Mouse (Mus musculus) heart, postnatal 36 days (tissue): ENCODE data around the gene Cnot11. TPM values are rescaled to one million over a fixed set of nuclear protein-coding genes. Genes with fewer than 3 reads are reported as not detected.
A peak's percentile ranks its signal among the peaks of the same experiment; 100 is the strongest.
"Not testable (repeated sequence)": the region's sequence is repeated elsewhere in the genome, so short reads cannot be mapped to it uniquely, and the experiment has no call there.

Experiments
- DNase-seq, 2 experiments: peaks; one replicate each; pipeline ENCODE4 v3.0.0; 2021 to 2022
- intact Hi-C: fragments of 180-260 bp; cut with DNase I; formaldehyde crosslinking; loops from one replicate; pipeline ENCODE4 v1.15.1; 2025
- total RNA-seq, 2 experiments: library from RNA; stranded (reverse); gene quantifications; 2 replicates each; pipeline ENCODE4 v1.2.3; 2021

Gene Cnot11
- total RNA-seq, 2 experiments from 2014 or later = 13.8 to 14.7 TPM

DNA sequence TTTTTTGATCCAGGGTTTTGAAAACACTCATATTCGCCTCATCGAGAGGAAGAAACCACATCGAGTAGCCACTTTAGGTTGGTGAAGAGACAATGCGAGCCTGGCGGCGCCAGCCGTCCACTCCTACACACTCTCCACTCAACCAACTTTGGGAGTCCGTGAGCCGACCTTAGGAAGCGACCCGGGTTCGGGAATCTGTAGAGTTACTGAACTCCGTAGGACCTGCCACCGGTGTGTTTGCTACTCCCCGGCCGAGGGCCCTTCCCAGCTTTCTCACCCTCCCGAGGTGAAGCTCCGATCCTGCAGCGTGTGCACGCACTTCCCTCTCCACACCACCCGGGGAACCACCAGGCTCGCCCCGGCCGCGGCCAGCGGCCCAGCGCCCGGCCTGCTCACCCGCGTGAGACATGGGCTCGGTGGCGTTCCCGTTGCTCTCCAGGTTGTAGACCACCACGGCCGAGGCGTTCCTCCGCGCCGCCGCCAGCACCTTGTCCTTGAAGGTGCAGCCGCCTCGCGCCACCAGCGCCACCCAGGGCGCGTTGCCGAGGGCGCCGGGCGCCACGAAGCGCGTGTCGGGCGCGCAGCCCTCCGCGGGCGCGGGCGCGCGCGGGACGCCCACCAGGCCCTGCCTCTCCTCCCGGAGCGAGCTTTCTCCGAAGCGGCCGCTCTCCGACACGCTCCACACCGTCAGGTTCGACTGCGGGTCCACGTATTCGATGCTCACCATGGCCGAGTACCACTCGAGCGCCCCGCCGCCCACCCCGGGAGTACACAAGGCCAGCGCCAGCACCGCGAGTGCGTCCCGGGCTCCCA is 41.8 kb downstream of the Cnot11 start:
- intact Hi-C loops = loop anchor here (5.0 kb wide), 1 partner anchor 39 kb away; no protein-coding TSS in a partner anchor

GRCm38 (mm10) chr1:39577253-39577705 is 42.5 kb downstream of the Cnot11 start, which contains the start of gene Rnf149:
Gene Rnf149, minus strand, starts transcription at chr1:39577405.
- intact Hi-C loops = loop anchor here (5.0 kb wide), 1 partner anchor 40 kb away; no protein-coding TSS in a partner anchor
- peak; percentile 98 to 99 for DNase-seq

More for the DNA sequence above, 41.8 kb downstream of the Cnot11 start:
- DNase-seq = peak; percentile 55 to 74

DNA sequence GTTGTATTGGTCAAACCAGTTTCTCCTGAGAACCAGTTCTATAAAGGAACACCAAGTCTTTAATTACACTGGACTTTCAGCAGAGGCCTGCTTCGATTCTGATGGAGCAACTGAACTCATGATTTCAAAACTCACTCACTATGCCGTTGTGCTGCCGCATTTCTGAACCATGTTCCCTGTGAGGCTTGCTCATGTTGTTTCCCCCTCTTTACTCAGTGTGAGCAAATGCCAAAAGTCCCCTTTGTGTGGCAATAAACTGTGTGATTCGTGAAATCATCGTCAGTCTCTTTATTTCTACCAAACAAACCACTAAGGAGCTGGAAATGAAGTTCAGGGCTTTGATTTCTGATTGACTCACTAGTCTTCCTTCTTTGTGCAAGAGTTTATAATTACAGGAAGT is 43.7 kb downstream of the Cnot11 start:
- no peak for DNase-seq
- intact Hi-C loops = loop anchor here (5.0 kb wide), 1 partner anchor 41 kb away; no protein-coding TSS in a partner anchor

DNA sequence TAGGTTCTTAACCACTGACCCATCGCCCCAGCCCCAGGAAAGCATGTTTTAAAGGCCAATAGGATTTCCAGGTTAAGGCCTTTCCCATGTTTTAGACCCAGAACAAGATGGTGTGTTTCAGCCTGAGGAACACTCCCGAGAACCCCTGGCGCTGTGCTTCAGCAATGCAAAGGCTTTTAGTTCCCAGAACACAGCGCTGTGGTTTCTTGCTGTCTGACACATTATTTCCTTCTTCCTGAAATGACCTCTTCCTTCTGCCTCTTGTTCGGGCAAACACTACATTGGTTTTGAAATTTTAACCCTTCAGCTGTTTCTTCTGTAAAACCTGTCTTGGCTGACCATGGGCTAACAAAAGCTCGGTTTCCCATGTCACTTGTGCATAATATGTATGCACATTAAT is 44.3 kb downstream of the Cnot11 start:
- DNase-seq = no peak
- intact Hi-C loops = loop anchor here (5.0 kb wide), 1 partner anchor 42 kb away; no protein-coding TSS in a partner anchor

- intact Hi-C loops = no loop called here
- DNase-seq = no peak
Observed at GRCm38 (mm10) chr1:39581215-39581614, 46.4 kb downstream of the Cnot11 start.

- intact Hi-C loops = no loop called here
- no peak for DNase-seq
Observed at GRCm38 (mm10) chr1:39583173-39583572, 48.4 kb downstream of the Cnot11 start.

- no peak for DNase-seq
- intact Hi-C loops = no loop called here
Observed at GRCm38 (mm10) chr1:39585416-39585815, 50.6 kb downstream of the Cnot11 start.

- intact Hi-C loops = no loop called here
Observed at GRCm38 (mm10) chr1:39590193-39590592, 55.4 kb downstream of the Cnot11 start.

DNA sequence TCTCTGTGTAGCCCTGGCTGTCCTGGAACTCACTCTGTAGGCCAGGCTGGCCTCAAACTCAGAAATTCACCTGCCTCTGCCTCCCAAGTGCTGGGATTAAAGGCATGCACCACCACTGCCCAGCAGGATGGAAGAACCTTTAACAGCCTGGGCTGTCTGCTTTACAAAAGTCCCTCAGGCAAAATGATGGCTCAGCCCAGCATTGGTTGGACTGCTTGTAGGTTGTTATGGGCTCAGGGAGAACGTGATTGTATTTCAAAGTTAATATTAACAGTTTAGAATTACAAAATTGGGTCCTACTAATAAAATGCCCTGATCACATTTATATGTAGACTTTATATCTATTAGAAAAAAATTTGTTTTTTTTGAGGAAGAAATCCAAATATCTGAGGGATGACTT is 56.8 kb downstream of the Cnot11 start:
- intact Hi-C loops, DNase-seq: not testable (repeated sequence)

More at GRCm38 (mm10) chr1:39590193-39590592, 55.4 kb downstream of the Cnot11 start:
- DNase-seq = no peak

- intact Hi-C loops = no loop called here
- DNase-seq = no peak
Observed at GRCm38 (mm10) chr1:39592090-39592489, 57.3 kb downstream of the Cnot11 start.

- DNase-seq = no peak
- intact Hi-C loops = no loop called here
Observed at GRCm38 (mm10) chr1:39593836-39594235, 59.0 kb downstream of the Cnot11 start.

Other genes starting within 250 kb of the Cnot11 start
- 100 to 1,000 TPM; 517 to 581 TPM for gene Rpl31, start 167.2 kb upstream of the Cnot11 start, total RNA-seq
- gene Tbc1d8, start 56.2 kb upstream of the Cnot11 start, total RNA-seq = 1 to 10 TPM; 5.5 to 6.5 TPM
- 10 to 100 TPM in 1 of 2 experiments, 1 to 10 TPM in 1; 7.7 to 10.3 TPM for gene Rnf149, start 42.4 kb downstream of the Cnot11 start, total RNA-seq
- not detected for gene Creg2, start 116.5 kb downstream of the Cnot11 start, total RNA-seq
- gene Rfx8, start 186.0 kb downstream of the Cnot11 start, total RNA-seq = under 1 TPM; 0.19 to 0.46 TPM